Mouse (Mus musculus) forebrain, embryonic 14.5 days (tissue): Measurements from ENCODE around the gene Mical3. TPM values are rescaled to one million over a fixed set of nuclear protein-coding genes. Genes with fewer than 3 reads are reported as not detected.

Experiments used
- ATAC-seq: fragments of 200-750 bp; cut with Nextera tagmentation; 2 replicates; pipeline ENCODE4 v1.8.0; 2017; ENCODE audit warnings: mild to moderate bottlenecking, moderate library complexity
- DNase-seq: peaks from one replicate; pipeline ENCODE4 v3.0.0-alpha.2; 2015; ENCODE audit warnings: low spot score
- H3K27ac ChIP-seq: fragments of 300-500 bp; sonication (generic); 2 replicates; pipeline ENCODE4 v1.5.1; 2014; ENCODE audit warnings: low read depth, mild to moderate bottlenecking, control low read depth, low read length, moderate library complexity
- H3K27me3 ChIP-seq: fragments of 300-500 bp; sonication (generic); replicated peaks from 2 replicates; pipeline ENCODE4 v1.6.1; 2014; ENCODE audit warnings: low read length, control low read depth, mixed read lengths; ENCODE audit not compliant: control insufficient read depth, insufficient read depth
- H3K36me3 ChIP-seq: fragments of 300-500 bp; sonication (generic); 2 replicates; pipeline ENCODE4 v1.6.1; 2014; ENCODE audit warnings: low read length, control low read depth; ENCODE audit not compliant: control insufficient read depth, insufficient read depth
- H3K4me1 ChIP-seq: fragments of 300-500 bp; sonication (generic); 2 replicates; pipeline ENCODE4 v1.6.1; 2014; ENCODE audit warnings: antibody characterized with exemption, low read length, control low read depth; ENCODE audit not compliant: control insufficient read depth, insufficient read depth
- H3K4me2 ChIP-seq: fragments of 300-500 bp; sonication (generic); 2 replicates; pipeline ENCODE4 v1.6.1; 2014; ENCODE audit warnings: mild to moderate bottlenecking, control low read depth, low read length
- H3K4me3 ChIP-seq: fragments of 300-500 bp; sonication (generic); 2 replicates; pipeline ENCODE4 v1.5.1; 2014; ENCODE audit warnings: low read depth, low read length, control low read depth
- H3K9ac ChIP-seq: fragments of 300-500 bp; sonication (generic); 2 replicates; pipeline ENCODE4 v1.6.1; 2014; ENCODE audit warnings: mild to moderate bottlenecking, low read length, control low read depth, moderate library complexity
- H3K9me3 ChIP-seq: fragments of 300-500 bp; sonication (generic); replicated peaks from 2 replicates; pipeline ENCODE4 v1.6.1; 2016; ENCODE audit warnings: low read length, control low read depth, mixed read lengths; ENCODE audit not compliant: control insufficient read depth
- WGBS: fragments of 180-500 bp; shearing (Covaris S2); extraction: QIAGEN DNeasy Blood & Tissue Kit; methylation state at CpG from one replicate; pipeline ENCODE4 v1.1.7; 2014; 5-methylcytosine and 5-hydroxymethylcytosine counted together
- polyA plus RNA-seq: library from polyadenylated mRNA; unstranded; fragments of >200 nt; fragmentation: Nextera tagmentation; extraction: Ambion mirVana; gene quantifications from 2 replicates; pipeline ENCODE4 v1.2.1, GENCODE M21; 2014

Gene Mical3
- polyA plus RNA-seq, 1 experiment from 2014 or later, result 19.4 TPM

- Histone ChIP-seq H3K36me3 (peaks cover 17% of the 10 kb centered on the region; the same call in 1 of the 2 replicates), H3K27me3 (no peaks in the 10 kb centered on the region), H3K4me1 (no peaks in the 10 kb centered on the region), H3K27ac (no peak overlapping the region), H3K4me2 (no peak overlapping the region), H3K9me3 (no peaks in the 10 kb centered on the region), H3K4me3 (no peak overlapping the region), H3K9ac (no peak overlapping the region)
- ATAC-seq (no peak), DNase-seq (no peak)
- 88% methylated on average over 13 of the region's 13 CpGs for WGBS
These were observed 189.2 kb downstream of the Mical3 start for GRCm38 (mm10) chr6:120941575-120941974.

- H3K27me3 ChIP-seq, result no peaks in the 10 kb centered on the region
- 61% methylated on average over 7 of the region's 7 CpGs for WGBS
- DNase-seq (peak; percentile 10), ATAC-seq (no peak)
- H3K36me3 ChIP-seq, result peaks cover 12% of the 10 kb centered on the region; the same call in 1 of the 2 replicates
- no peak overlapping the region for H3K4me3 ChIP-seq
- no peak overlapping the region for H3K4me2 ChIP-seq
- H3K9me3 ChIP-seq, result no peaks in the 10 kb centered on the region
- H3K9ac ChIP-seq, result no peak overlapping the region
- H3K27ac ChIP-seq, result no peak overlapping the region
- H3K4me1 ChIP-seq, result no peaks in the 10 kb centered on the region
These were observed 189.7 kb downstream of the Mical3 start for GRCm38 (mm10) chr6:120941084-120941481.

GRCm38 (mm10) chr6:120940446-120941083, 190.2 kb downstream of the Mical3 start:
- ATAC-seq (no peak), DNase-seq (no peak)
- Histone ChIP-seq H3K4me1 (no peaks in the 10 kb centered on the region), H3K9me3 (no peaks in the 10 kb centered on the region), H3K9ac (no peak overlapping the region), H3K36me3 (peaks cover 12% of the 10 kb centered on the region; the same call in 1 of the 2 replicates), H3K4me3 (no peak overlapping the region), H3K4me2 (no peak overlapping the region), H3K27ac (no peak overlapping the region), H3K27me3 (no peaks in the 10 kb centered on the region)
- WGBS, result 90% methylated on average over 7 of the region's 7 CpGs

- DNase-seq, result no peak
- no peak overlapping the region for H3K9ac ChIP-seq
- no peak overlapping the region for H3K4me2 ChIP-seq
- no peak overlapping the region for H3K27ac ChIP-seq
- H3K27me3 ChIP-seq, result no peaks in the 10 kb centered on the region
- no peaks in the 10 kb centered on the region for H3K9me3 ChIP-seq
- no peak overlapping the region for H3K4me3 ChIP-seq
- 86% methylated on average over 3 of the region's 3 CpGs for WGBS
- peaks cover 12% of the 10 kb centered on the region; the same call in 1 of the 2 replicates for H3K36me3 ChIP-seq
- no peak for ATAC-seq
- no peaks in the 10 kb centered on the region for H3K4me1 ChIP-seq
These were observed 191.0 kb downstream of the Mical3 start for GRCm38 (mm10) chr6:120939783-120940182.

GRCm38 (mm10) chr6:120938763-120939450, 191.9 kb downstream of the Mical3 start:
- Histone ChIP-seq H3K4me3 (no peak overlapping the region), H3K9me3 (no peaks in the 10 kb centered on the region), H3K4me2 (no peak overlapping the region), H3K27me3 (no peaks in the 10 kb centered on the region), H3K4me1 (no peaks in the 10 kb centered on the region), H3K9ac (no peak overlapping the region), H3K27ac (no peak overlapping the region), H3K36me3 (peaks cover 21% of the 10 kb centered on the region; the same call in 1 of the 2 replicates)
- DNase-seq (no peak), ATAC-seq (no peak)
- 95% methylated on average over 12 of the region's 12 CpGs for WGBS

GRCm38 (mm10) chr6:120937999-120938608, 192.7 kb downstream of the Mical3 start:
- Histone ChIP-seq H3K27ac (no peak overlapping the region), H3K4me3 (no peak overlapping the region), H3K36me3 (peaks cover 25% of the 10 kb centered on the region; the same call in 1 of the 2 replicates), H3K9me3 (no peaks in the 10 kb centered on the region), H3K27me3 (no peaks in the 10 kb centered on the region), H3K4me2 (no peak overlapping the region), H3K9ac (no peak overlapping the region), H3K4me1 (no peaks in the 10 kb centered on the region)
- 85% methylated on average over 11 of the region's 11 CpGs for WGBS
- no peak for ATAC-seq
- DNase-seq, result no peak

- peaks cover 31% of the 10 kb centered on the region; the same call in 1 of the 2 replicates for H3K36me3 ChIP-seq
- no peak for DNase-seq
- H3K4me1 ChIP-seq, result no peaks in the 10 kb centered on the region
- WGBS, result 88% methylated on average over 16 of the region's 16 CpGs
- no peak overlapping the region for H3K9ac ChIP-seq
- no peak overlapping the region for H3K27ac ChIP-seq
- no peaks in the 10 kb centered on the region for H3K27me3 ChIP-seq
- no peak overlapping the region for H3K4me3 ChIP-seq
- no peak overlapping the region for H3K4me2 ChIP-seq
- no peak for ATAC-seq
- no peaks in the 10 kb centered on the region for H3K9me3 ChIP-seq
These were observed 193.6 kb downstream of the Mical3 start for GRCm38 (mm10) chr6:120937104-120937617.

- Histone ChIP-seq H3K4me2 (no peak overlapping the region), H3K9me3 (no peaks in the 10 kb centered on the region), H3K4me1 (no peaks in the 10 kb centered on the region), H3K36me3 (peaks cover 26% of the 10 kb centered on the region; the same call in 1 of the 2 replicates), H3K4me3 (no peak overlapping the region), H3K27ac (no peak overlapping the region), H3K27me3 (no peaks in the 10 kb centered on the region), H3K9ac (no peak overlapping the region)
- 85% methylated on average over 4 of the region's 4 CpGs for WGBS
- DNase-seq (no peak), ATAC-seq (no peak)
These were observed 196.6 kb downstream of the Mical3 start for GRCm38 (mm10) chr6:120934176-120934575.
